Mouse (Mus musculus): ENCODE data around the gene Cdhr3.

DNA sequence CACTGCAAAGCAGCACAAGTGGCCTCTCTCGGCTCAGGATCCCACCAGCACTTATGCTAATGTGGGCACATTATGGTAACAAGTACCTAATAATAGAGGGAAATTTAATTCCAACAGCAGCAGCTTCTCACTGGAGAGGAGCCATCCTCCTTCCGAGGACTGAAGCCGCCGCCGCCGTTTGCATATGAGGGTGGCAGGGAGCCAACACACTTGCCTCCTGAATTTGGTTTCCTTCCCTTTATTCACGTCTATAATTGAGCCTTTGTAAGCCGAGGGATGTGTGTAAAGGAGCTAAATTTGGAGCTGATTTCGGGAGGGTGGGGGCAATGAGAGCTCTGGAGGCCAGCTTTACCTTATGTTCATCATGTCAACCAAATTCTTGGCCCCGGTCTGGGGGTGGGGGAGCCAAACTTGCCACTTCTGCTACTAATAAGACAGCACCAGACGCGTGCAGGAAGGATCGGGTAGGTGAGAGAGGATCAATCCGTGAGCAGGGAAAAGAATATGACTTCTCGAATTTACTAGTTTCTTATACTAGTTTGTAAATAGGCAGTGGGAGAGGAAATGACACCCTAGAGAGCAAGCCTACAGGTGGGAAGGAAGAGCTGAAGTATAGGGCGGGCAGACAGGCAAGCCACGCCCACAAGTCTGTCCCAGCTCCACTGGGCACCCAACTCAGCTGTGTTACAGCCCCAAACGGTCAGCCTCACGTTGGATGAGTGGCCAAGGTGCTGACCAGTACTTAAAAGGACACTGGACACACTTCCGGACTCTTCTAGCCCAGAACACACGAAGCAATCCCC lies 56.8 kb downstream of the Cdhr3 start:
- TF ChIP-seq POLR2A (IDR thresholded peaks at IDR 0.05; ENCODE audit: low read depth, low read length): no peak
- no peak for TF ChIP-seq CTCF (conservative IDR thresholded peaks at IDR 0.05; ENCODE audit: insufficient read depth, insufficient read length, low read depth, low read length)

All from kidney, adult 2 months (tissue).